Mouse (Mus musculus) kidney, embryonic 14.5 days (tissue): ENCODE data around the gene Cnep1r1. TPM values are rescaled to one million over a fixed set of nuclear protein-coding genes. Genes with fewer than 3 reads are reported as not detected.

ENCODE experiments used
- ATAC-seq: fragments of 200-750 bp; cut with Nextera tagmentation; 2 replicates; pipeline ENCODE4 v1.8.0; 2017; ENCODE audit warnings: moderate number of reproducible peaks, mild to moderate bottlenecking, moderate TSS enrichment, moderate library complexity; ENCODE audit not compliant: low FRiP score, low TSS enrichment
- H3K27ac ChIP-seq: fragments of 300-500 bp; sonication (generic); 2 replicates; pipeline ENCODE4 v1.5.1; 2014; ENCODE audit warnings: low read depth, mild to moderate bottlenecking, low read length, moderate library complexity, mixed read lengths
- H3K27me3 ChIP-seq: fragments of 300-500 bp; sonication (generic); 2 replicates; pipeline ENCODE4 v1.6.1; 2014; ENCODE audit warnings: mild to moderate bottlenecking, low read length; ENCODE audit not compliant: control insufficient read depth, insufficient read depth
- H3K36me3 ChIP-seq: fragments of 300-500 bp; sonication (generic); 2 replicates; pipeline ENCODE4 v1.6.1; 2014; ENCODE audit warnings: low read length, mixed read lengths; ENCODE audit not compliant: control insufficient read depth, insufficient read depth
- H3K4me1 ChIP-seq: fragments of 300-500 bp; sonication (generic); 2 replicates; pipeline ENCODE4 v1.6.1; 2014; ENCODE audit warnings: low read length, mixed read lengths; ENCODE audit not compliant: control insufficient read depth, insufficient read depth
- H3K4me2 ChIP-seq: fragments of 300-500 bp; sonication (generic); replicated peaks from 2 replicates; pipeline ENCODE4 v1.6.1; 2014; ENCODE audit warnings: low read depth, mild to moderate bottlenecking, low read length
- H3K4me3 ChIP-seq: fragments of 300-500 bp; sonication (generic); 2 replicates; pipeline ENCODE4 v1.5.1; 2014; ENCODE audit warnings: mild to moderate bottlenecking, low read length
- H3K9ac ChIP-seq: fragments of 300-500 bp; sonication (generic); 2 replicates; pipeline ENCODE4 v1.6.1; 2014; ENCODE audit warnings: low read depth, mild to moderate bottlenecking, low read length, moderate library complexity
- H3K9me3 ChIP-seq: fragments of 300-500 bp; sonication (generic); 2 replicates; pipeline ENCODE4 v1.6.1; 2016; ENCODE audit warnings: low read length; ENCODE audit not compliant: control insufficient read depth
- WGBS: fragments of 180-500 bp; shearing (Covaris S2); extraction: QIAGEN DNeasy Blood & Tissue Kit; methylation state at CpG from one replicate; pipeline ENCODE4 v1.1.7; 2014; 5-methylcytosine and 5-hydroxymethylcytosine counted together
- polyA plus RNA-seq: library from polyadenylated mRNA; unstranded; fragments of >200 nt; fragmentation: Nextera tagmentation; extraction: Ambion mirVana; gene quantifications from 2 replicates; pipeline ENCODE4 v1.2.1, GENCODE M21; 2014

Gene Cnep1r1
- polyA plus RNA-seq, 1 experiment from 2014 or later: 35.6 TPM

- Histone ChIP-seq H3K4me1 (0 out of 2 replicates have a peak, but pooled peaks cover 3% of the 10 kb centered on the region), H3K4me2 (no peak overlapping the region), H3K36me3 (peaks cover 38% of the 10 kb centered on the region), H3K27me3 (no peaks in the 10 kb centered on the region), H3K9ac (no peak overlapping the region), H3K27ac (no peak overlapping the region), H3K4me3 (no peak overlapping the region), H3K9me3 (no peaks in the 10 kb centered on the region)
- 89% methylated on average over 2 of the region's 2 CpGs for WGBS
- no peak for ATAC-seq
Measured at GRCm38 (mm10) chr8:88124850-88125249, 6.3 kb downstream of the Cnep1r1 start.

GRCm38 (mm10) chr8:88129397-88129796 lies 10.8 kb downstream of the Cnep1r1 start:
- Histone ChIP-seq H3K4me2 (no peak overlapping the region), H3K4me3 (no peak overlapping the region), H3K27ac (no peak overlapping the region), H3K36me3 (peaks cover 53% of the 10 kb centered on the region), H3K9ac (no peak overlapping the region), H3K27me3 (no peaks in the 10 kb centered on the region), H3K4me1 (no peaks in the 10 kb centered on the region), H3K9me3 (no peaks in the 10 kb centered on the region)
- WGBS: 91% methylated on average over 4 of the region's 4 CpGs
- no peak for ATAC-seq

GRCm38 (mm10) chr8:88130754-88131317 lies 12.3 kb downstream of the Cnep1r1 start:
- Histone ChIP-seq H3K36me3 (peaks cover 55% of the 10 kb centered on the region), H3K27me3 (no peaks in the 10 kb centered on the region), H3K27ac (no peak overlapping the region), H3K4me2 (no peak overlapping the region), H3K9me3 (no peaks in the 10 kb centered on the region), H3K9ac (no peak overlapping the region), H3K4me1 (no peaks in the 10 kb centered on the region), H3K4me3 (no peak overlapping the region)
- ATAC-seq: peak; percentile 66
- WGBS: 40% methylated on average over 7 of the region's 7 CpGs

GRCm38 (mm10) chr8:88137748-88138484 lies 19.3 kb downstream of the Cnep1r1 start, which contains the start of gene Heatr3:
TSS of gene Heatr3 (plus strand) at chr8:88137855.
- Histone ChIP-seq H3K27ac (peak within 1 kb of the TSS; percentile 89), H3K9ac (peak within 1 kb of the TSS; percentile 73), H3K36me3 (peaks cover 48% of the 10 kb centered on the region), H3K9me3 (no peaks in the 10 kb centered on the region), H3K4me3 (peak within 1 kb of the TSS; percentile 80), H3K4me2 (peak within 1 kb of the TSS; percentile 83), H3K27me3 (no peaks in the 10 kb centered on the region), H3K4me1 (no peaks in the 10 kb centered on the region; the same call in 1 of the 2 replicates)
- WGBS: under 1% methylated on average over 75 of the region's 79 CpGs
- peak; percentile 98 for ATAC-seq

GRCm38 (mm10) chr8:88139256-88139655 lies 20.7 kb downstream of the Cnep1r1 start:
- Histone ChIP-seq H3K9ac (no peak overlapping the region), H3K9me3 (no peaks in the 10 kb centered on the region), H3K36me3 (peaks cover 47% of the 10 kb centered on the region), H3K4me1 (no peaks in the 10 kb centered on the region; the same call in 1 of the 2 replicates), H3K27me3 (no peaks in the 10 kb centered on the region), H3K4me3 (no peak overlapping the region), H3K27ac (no peak overlapping the region), H3K4me2 (no peak overlapping the region)
- 92% methylated on average over 3 of the region's 3 CpGs for WGBS
- ATAC-seq: no peak

GRCm38 (mm10) chr8:88141629-88142028 lies 23.1 kb downstream of the Cnep1r1 start:
- Histone ChIP-seq H3K4me3 (no peak overlapping the region), H3K27me3 (no peaks in the 10 kb centered on the region), H3K4me2 (no peak overlapping the region), H3K4me1 (no peaks in the 10 kb centered on the region; the same call in 1 of the 2 replicates), H3K27ac (no peak overlapping the region), H3K36me3 (peaks cover 51% of the 10 kb centered on the region), H3K9ac (no peak overlapping the region), H3K9me3 (no peaks in the 10 kb centered on the region)
- ATAC-seq: no peak
- WGBS: 95% methylated on average over 3 of the region's 3 CpGs

- Histone ChIP-seq H3K4me1 (no peaks in the 10 kb centered on the region), H3K4me3 (no peak overlapping the region), H3K9ac (no peak overlapping the region), H3K9me3 (no peaks in the 10 kb centered on the region), H3K27ac (no peak overlapping the region), H3K36me3 (peaks cover 71% of the 10 kb centered on the region), H3K4me2 (no peak overlapping the region), H3K27me3 (no peaks in the 10 kb centered on the region)
- 92% methylated on average over 5 of the region's 5 CpGs for WGBS
- ATAC-seq: no peak
Measured at GRCm38 (mm10) chr8:88144041-88144440, 25.5 kb downstream of the Cnep1r1 start.

GRCm38 (mm10) chr8:88150910-88151371 lies 32.4 kb downstream of the Cnep1r1 start:
- H3K9me3 ChIP-seq: no peaks in the 10 kb centered on the region
- no peak overlapping the region for H3K9ac ChIP-seq
- no peak overlapping the region for H3K27ac ChIP-seq
- H3K4me3 ChIP-seq: no peak overlapping the region
- WGBS: 93% methylated on average over 6 of the region's 6 CpGs
- H3K4me1 ChIP-seq: no peaks in the 10 kb centered on the region
- H3K4me2 ChIP-seq: no peak overlapping the region
- H3K36me3 ChIP-seq: peaks cover 67% of the 10 kb centered on the region
- no peaks in the 10 kb centered on the region for H3K27me3 ChIP-seq
- no peak for ATAC-seq
